In genomic region chr11:5525418-5525817, GRCm38 (mm10) we compare ENCODE assay signal across 26 mouse cellular contexts. TPM values are rescaled to one million over a fixed set of nuclear protein-coding genes. Genes with fewer than 3 reads are reported as not detected.
DNase-seq lines count a peak whose midpoint lies in the region; TF ChIP-seq lines count a peak whose summit lies in the region.
"Had no signal": no experiment of that assay in that cellular context is flagged by ENCODE, and none has a peak within 500 bp of the region (broad histone marks: within the 10 kb centered on the region; RNA-seq: fewer than 3 reads in every experiment).

No protein-coding gene starts in this region.

- in situ Hi-C loops in CH12.LX (cut with MboI; ENCODE audit: low pct_ligation_motif_present, low pct_unique_long_range_greater_than_20kb, low sequenced_read_pairs), result no loop called here

- no peak for TF ChIP-seq RAD21 in CH12.LX (IDR thresholded peaks at IDR 0.05; ENCODE audit: low read depth, low read length)

- H3K9me3 ChIP-seq in CH12.LX (replicated peaks; ENCODE audit: low read length), result no peaks in the 10 kb centered on the region
- H3K9me3 ChIP-seq: embryonic facial prominence, embryonic 10.5 days; embryonic facial prominence, embryonic 12.5 days; forebrain, embryonic 13.5 days; forebrain, embryonic 15.5 days had no signal

- no peak overlapping the region for H3K4me3 ChIP-seq in heart, adult 2 months
- H3K4me3 ChIP-seq in CH12.LX (replicated peaks in 1 of 3; ENCODE audit: low read depth in 2 of 3, low read length in 2 of 3, poor library complexity in 1 of 3) (no peak overlapping the region), myocyte (no peak overlapping the region)
- H3K4me3 ChIP-seq: embryonic facial prominence, embryonic 10.5 days; embryonic facial prominence, embryonic 12.5 days; forebrain, embryonic 13.5 days; forebrain, embryonic 15.5 days had no signal

- intact Hi-C loops in heart, adult 2 months (cut with DNase I), result no loop called here

- no peak overlapping the region for H3ac ChIP-seq in myocyte (ENCODE audit: control insufficient read depth, insufficient read length)

- dilution Hi-C loops in CH12.LX (cut with MboI; ENCODE audit: extremely low pct_ligation_motif_present, extremely low pct_unique_long_range_greater_than_20kb, low sequenced_read_pairs), result no loop called here

- H3K27ac ChIP-seq in heart, adult 2 months, result no peak overlapping the region
- H3K27ac ChIP-seq in CH12.LX (ENCODE audit: insufficient read depth, low read depth), result no peak overlapping the region
- H3K27ac ChIP-seq: embryonic facial prominence, embryonic 10.5 days; embryonic facial prominence, embryonic 12.5 days; forebrain, embryonic 13.5 days; forebrain, embryonic 15.5 days had no signal

- TF ChIP-seq EP300 in heart, adult 2 months (IDR thresholded peaks at IDR 0.05; ENCODE audit: insufficient read depth, low read depth, low read length), result no peak
- no peak for TF ChIP-seq EP300 in CH12.LX (IDR thresholded peaks at IDR 0.05; ENCODE audit: low read length)

- no peak for TF ChIP-seq POLR2A in heart, adult 2 months (IDR thresholded peaks at IDR 0.05; ENCODE audit: insufficient read depth, low read depth, low read length)
- TF ChIP-seq POLR2A in CH12.LX (IDR thresholded peaks at IDR 0.05; ENCODE audit: low read depth, low read length) (no peak; the same call in 1 of the 2 replicates), myocyte (IDR thresholded peaks at IDR 0.05; ENCODE audit: insufficient read length, low read depth) (no peak)

- no peak overlapping the region for H3K9ac ChIP-seq in heart, adult 2 months (ENCODE audit: low read depth, low read length)
- H3K9ac ChIP-seq in CH12.LX (ENCODE audit: insufficient read depth, low read depth), result no peak overlapping the region
- H3K9ac ChIP-seq: embryonic facial prominence, embryonic 12.5 days; forebrain, embryonic 13.5 days; forebrain, embryonic 15.5 days; forebrain, postnatal 0 days had no signal

- no peak for TF ChIP-seq CTCF in heart, adult 2 months (IDR thresholded peaks at IDR 0.05)
- TF ChIP-seq CTCF in CH12.LX (conservative IDR thresholded peaks at IDR 0.05 in 1 of 2, IDR thresholded peaks at IDR 0.05 in 1 of 2; ENCODE audit: low read depth in 2 of 2, low read length in 2 of 2), result no peak

- 90% methylated on average over 4 of the region's 4 CpGs for WGBS in heart, adult 2 months

- H3K27me3 ChIP-seq in heart, adult 2 months (ENCODE audit: control insufficient read depth, insufficient read depth, low read length), result no peaks in the 10 kb centered on the region
- H3K27me3 ChIP-seq in CH12.LX (replicated peaks), result no peaks in the 10 kb centered on the region
- no peaks in the 10 kb centered on the region for H3K27me3 ChIP-seq in myocyte (ENCODE audit: control insufficient read depth, insufficient read depth, insufficient read length)
- H3K27me3 ChIP-seq: embryonic facial prominence, embryonic 12.5 days; forebrain, embryonic 13.5 days; forebrain, embryonic 15.5 days; Patski had no signal

- peak; percentile 79 for DNase-seq in heart, adult 11 months
- no peak for DNase-seq in heart, adult 2 months
- DNase-seq in CH12.LX (ENCODE audit: extremely low read depth), result no peak
- no peak for DNase-seq in right cerebral cortex, adult 18-20 months
- DNase-seq: adrenal gland, adult 8-10 months; adrenal gland, postnatal 14 days; B cell, adult 2 months; cerebellum, adult 11-12 months; cerebellum, adult 2 months; cerebellum, adult 9-10 months; cerebellum, postnatal 10 days; cerebellum, postnatal 25 days; forebrain, postnatal 0 days had no signal

- H3K79me2 ChIP-seq in heart, adult 2 months (replicated peaks; ENCODE audit: control insufficient read depth, insufficient read depth, low read length), result no peaks in the 10 kb centered on the region
- H3K79me2 ChIP-seq in CH12.LX (replicated peaks; ENCODE audit: control insufficient read depth, extremely low read depth, insufficient read depth, poor library complexity, severe bottlenecking) (peaks cover 42% of the 10 kb centered on the region), myocyte (ENCODE audit: control insufficient read depth, insufficient read depth) (peaks cover 29% of the 10 kb centered on the region)

- H3K4me2 ChIP-seq in CH12.LX (ENCODE audit: insufficient read depth, low read depth, poor library complexity, severe bottlenecking) (no peak overlapping the region), myocyte (ENCODE audit: low read depth) (no peak overlapping the region)
- H3K4me2 ChIP-seq: embryonic facial prominence, embryonic 12.5 days; forebrain, embryonic 13.5 days; forebrain, embryonic 15.5 days had no signal

- peaks cover 27% of the 10 kb centered on the region for H3K36me3 ChIP-seq in heart, adult 2 months (ENCODE audit: control insufficient read depth, insufficient read depth, low read length)
- H3K36me3 ChIP-seq in CH12.LX (replicated peaks in 1 of 2; ENCODE audit: control insufficient read depth in 1 of 2, insufficient read depth in 1 of 2, low read length in 1 of 2), result peaks cover 58 to 82% of the 10 kb centered on the region in 2 experiments
- peaks cover 53% of the 10 kb centered on the region for H3K36me3 ChIP-seq in myocyte (ENCODE audit: control insufficient read depth, insufficient read depth)

- peaks cover 5% of the 10 kb centered on the region for H3K4me1 ChIP-seq in heart, adult 2 months (ENCODE audit: control insufficient read depth, insufficient read depth, low read length)
- H3K4me1 ChIP-seq in CH12.LX (ENCODE audit: control insufficient read depth in 1 of 2, insufficient read depth in 2 of 2), result peaks cover 15 to 55% of the 10 kb centered on the region in 2 experiments

TF ChIP-seq in CH12.LX, 34 proteins besides CTCF, POLR2A, EP300 and RAD21:
- no peak for TF ChIP-seq RCOR1 (conservative IDR thresholded peaks at IDR 0.05; ENCODE audit: low read depth, low read length)
- no peak for TF ChIP-seq MAFK (IDR thresholded peaks at IDR 0.05; ENCODE audit: insufficient replicate concordance, low read length)
- TF ChIP-seq ZMIZ1 (IDR thresholded peaks at IDR 0.05; ENCODE audit: low read depth, low read length), result peak; percentile 76

TF ChIP-seq in myocyte, 11 proteins besides CTCF, POLR2A, EP300 and RAD21:
- peak; percentile 50 for TF ChIP-seq POLR2AphosphoS2 (IDR thresholded peaks at IDR 0.05; ENCODE audit: insufficient read length, low read depth)
- TF ChIP-seq E2F4 (IDR thresholded peaks at IDR 0.05; ENCODE audit: insufficient read depth), result no peak
- no peak for TF ChIP-seq CEBPB (IDR thresholded peaks at IDR 0.05; ENCODE audit: insufficient read depth, poor library complexity, severe bottlenecking)

RNA-seq across cellular contexts. Expression of gene Xbp1, which starts 5.0 kb away (rescaled TPM):
- 10 to 100 TPM; 73.3 to 80.4 TPM for total RNA-seq in heart, adult 2 months (2021)
- 46.3 and 86.1 TPM in 2 replicates for polyA plus RNA-seq in heart, adult 2 months (2012; rRNA removed)
- total RNA-seq in CH12.LX (2012; rRNA removed) (111 and 148 TPM in 2 replicates), CH12.LX (2014; rRNA removed) (128 and 133 TPM in 2 replicates)
- polyA plus RNA-seq in CH12.LX (2012; ENCODE audit: insufficient read length, low read depth) (108 and 131 TPM in 2 replicates), myocyte (2012; fragmentation: generic; extraction: Trizol) (102 TPM)

RNA-seq across cellular contexts. Expression of gene Ccdc117, which starts 16.6 kb away (rescaled TPM):
- 10 to 100 TPM; 21.7 to 25.6 TPM for total RNA-seq in heart, adult 2 months (2021)
- 6.0 and 13.6 TPM in 2 replicates for polyA plus RNA-seq in heart, adult 2 months (2012; rRNA removed)
- total RNA-seq in CH12.LX (2012; rRNA removed) (27.0 and 31.8 TPM in 2 replicates), CH12.LX (2014; rRNA removed) (38.9 and 44.2 TPM in 2 replicates)
- polyA plus RNA-seq in CH12.LX (2012; ENCODE audit: insufficient read length, low read depth) (24.1 and 24.3 TPM in 2 replicates), myocyte (2012; fragmentation: generic; extraction: Trizol) (9.0 TPM)

RNA-seq across cellular contexts. Expression of gene Ankrd36, which starts 44.1 kb away (rescaled TPM):
- not detected for total RNA-seq in heart, adult 2 months (2021)
- 0.12 and 0.23 TPM in 2 replicates for polyA plus RNA-seq in heart, adult 2 months (2012; rRNA removed)
- total RNA-seq in CH12.LX (2012; rRNA removed), result not detected in 2 replicates
- not detected in 2 replicates for total RNA-seq in CH12.LX (2014; rRNA removed)
- polyA plus RNA-seq in CH12.LX (2012; ENCODE audit: insufficient read length, low read depth), result not detected in 2 replicates
- polyA plus RNA-seq in myocyte (2012; fragmentation: generic; extraction: Trizol), result not detected
- total RNA-seq: adrenal gland, adult 18-20 months; adrenal gland, adult 8-10 months; adrenal gland, postnatal 14 days; adrenal gland, postnatal 36 days had no signal
- polyA plus RNA-seq: activated CD4-positive, CD25-positive, alpha-beta regulatory T cell, adult 4 months; CD4-positive, CD25-positive, alpha-beta regulatory T cell, adult 4 months; cerebellum, adult 2 months; cortical plate, adult 2 months; embryonic facial prominence, embryonic 10.5 days; embryonic facial prominence, embryonic 14.5 days; forebrain, embryonic 11.5 days; forebrain, embryonic 13.5 days; forebrain, embryonic 15.5 days; forebrain, postnatal 0 days; Patski had no signal
